Comparison of ENCODE assay signal across 8 mouse cellular contexts in the genomic region with DNA sequence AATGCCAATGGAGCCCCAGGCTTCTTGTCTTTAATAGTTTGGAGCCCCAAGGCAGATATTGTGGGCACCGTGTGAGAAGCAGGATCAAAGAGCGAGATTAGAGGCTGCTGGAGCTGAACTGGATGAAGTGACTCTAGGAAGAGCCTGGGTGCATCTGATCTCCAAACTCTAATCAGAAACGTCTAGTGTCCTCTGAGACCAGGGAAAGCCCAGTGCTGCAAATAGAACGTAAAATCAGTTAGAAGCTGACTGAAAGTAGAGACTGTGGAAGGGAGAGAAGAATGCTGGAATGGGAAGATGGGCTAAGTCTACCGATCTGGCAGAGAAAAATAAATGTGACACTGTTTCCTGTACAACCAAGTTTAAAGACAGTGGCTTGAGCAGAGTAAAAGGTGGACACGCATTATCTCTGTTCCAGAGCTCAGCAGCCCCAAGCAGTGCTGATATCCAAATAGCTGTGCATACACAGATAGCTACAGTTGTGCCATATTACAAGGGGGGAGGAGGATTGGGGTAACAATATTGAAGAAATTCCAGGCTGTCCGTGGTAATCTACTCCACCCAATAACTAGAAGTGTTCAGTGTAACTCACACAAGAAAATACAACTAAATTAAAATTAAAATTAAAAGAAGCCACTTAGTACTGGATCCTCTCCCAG. TPM values are rescaled to one million over a fixed set of nuclear protein-coding genes. Genes with fewer than 3 reads are reported as not detected.
DNase-seq lines count a peak whose midpoint lies in the region; ATAC-seq lines count a peak whose summit lies in the region.

No protein-coding gene starts in this region.

- peak overlapping the region; percentile 6; the same call in 1 of the 2 replicates for H3K27ac ChIP-seq in forebrain, embryonic 13.5 days
- H3K27ac ChIP-seq in forebrain, embryonic 16.5 days (ENCODE audit: low read length): no peak overlapping the region
- peak overlapping the region; percentile 93 for H3K27ac ChIP-seq in liver, embryonic 13.5 days
- H3K27ac ChIP-seq in stomach, embryonic 15.5 days: no peak overlapping the region

- H3K9me3 ChIP-seq in forebrain, embryonic 13.5 days (replicated peaks): no peaks in the 10 kb centered on the region
- H3K9me3 ChIP-seq in forebrain, embryonic 16.5 days (ENCODE audit: control insufficient read depth, low read length): no peaks in the 10 kb centered on the region
- no peaks in the 10 kb centered on the region for H3K9me3 ChIP-seq in liver, embryonic 13.5 days (replicated peaks)
- no peaks in the 10 kb centered on the region for H3K9me3 ChIP-seq in stomach, embryonic 15.5 days

- no peak overlapping the region for H3K4me3 ChIP-seq in forebrain, embryonic 13.5 days
- H3K4me3 ChIP-seq in forebrain, embryonic 16.5 days (replicated peaks; ENCODE audit: low read length): no peak overlapping the region
- peak overlapping the region; percentile 29 for H3K4me3 ChIP-seq in liver, embryonic 13.5 days (replicated peaks)
- H3K4me3 ChIP-seq in stomach, embryonic 15.5 days (replicated peaks): no peak overlapping the region

- ATAC-seq in forebrain, embryonic 13.5 days: no peak
- no peak for ATAC-seq in forebrain, embryonic 16.5 days
- peak; percentile 98 for ATAC-seq in liver, embryonic 13.5 days (ENCODE audit: low read depth)
- peak; percentile 92 for ATAC-seq in stomach, embryonic 15.5 days (ENCODE audit: insufficient read depth, low FRiP score, low read depth)

- H3K4me1 ChIP-seq in forebrain, embryonic 13.5 days: peaks cover 30% of the 10 kb centered on the region
- H3K4me1 ChIP-seq in forebrain, embryonic 16.5 days (replicated peaks; ENCODE audit: control insufficient read depth, insufficient read depth, low read length): peaks cover 4% of the 10 kb centered on the region; the same call in 1 of the 2 replicates
- peaks cover 68% of the 10 kb centered on the region for H3K4me1 ChIP-seq in liver, embryonic 13.5 days (replicated peaks)
- H3K4me1 ChIP-seq in stomach, embryonic 15.5 days: 0 out of 2 replicates have a peak, but pooled peaks cover 2% of the 10 kb centered on the region

- H3K9ac ChIP-seq in forebrain, embryonic 13.5 days: no peak overlapping the region
- H3K9ac ChIP-seq in forebrain, embryonic 16.5 days (replicated peaks; ENCODE audit: low read depth, low read length): no peak overlapping the region
- peak overlapping the region; percentile 41; the same call in 1 of the 2 replicates for H3K9ac ChIP-seq in liver, embryonic 13.5 days
- H3K9ac ChIP-seq in stomach, embryonic 15.5 days: no peak overlapping the region

- no peaks in the 10 kb centered on the region for H3K27me3 ChIP-seq in forebrain, embryonic 13.5 days
- no peaks in the 10 kb centered on the region for H3K27me3 ChIP-seq in forebrain, embryonic 16.5 days (replicated peaks; ENCODE audit: control insufficient read depth, insufficient read depth, low read length)
- H3K27me3 ChIP-seq in liver, embryonic 13.5 days: no peaks in the 10 kb centered on the region
- H3K27me3 ChIP-seq in stomach, embryonic 15.5 days (replicated peaks): no peaks in the 10 kb centered on the region

- 49% methylated on average over 7 of the region's 7 CpGs for WGBS in forebrain, embryonic 13.5 days
- 54% methylated on average over 7 of the region's 7 CpGs for WGBS in forebrain, embryonic 16.5 days
- 12% methylated on average over 7 of the region's 7 CpGs for WGBS in liver, embryonic 13.5 days (ENCODE audit: insufficient replicate concordance)
- WGBS in stomach, embryonic 15.5 days: 59% methylated on average over 7 of the region's 7 CpGs

- H3K36me3 ChIP-seq in forebrain, embryonic 13.5 days (ENCODE audit: poor library complexity, severe bottlenecking): no peaks in the 10 kb centered on the region
- H3K36me3 ChIP-seq in forebrain, embryonic 16.5 days (ENCODE audit: control insufficient read depth, insufficient read depth): no peaks in the 10 kb centered on the region
- H3K36me3 ChIP-seq in liver, embryonic 13.5 days: no peaks in the 10 kb centered on the region
- H3K36me3 ChIP-seq in stomach, embryonic 15.5 days: no peaks in the 10 kb centered on the region

- H3K4me2 ChIP-seq in forebrain, embryonic 13.5 days: no peak overlapping the region
- no peak overlapping the region for H3K4me2 ChIP-seq in forebrain, embryonic 16.5 days (ENCODE audit: low read length)
- peak overlapping the region; percentile 63 for H3K4me2 ChIP-seq in liver, embryonic 13.5 days
- H3K4me2 ChIP-seq in stomach, embryonic 15.5 days: no peak overlapping the region

- peak; percentile 14 for DNase-seq in spleen, adult 12 weeks (ENCODE audit: low spot score)
- DNase-seq in spleen, postnatal 36 days (ENCODE audit: low spot score in 2 of 2): no peak
- DNase-seq in liver, embryonic 13.5 days: peak; percentile 67
- DNase-seq in left cerebral cortex, adult 18-20 months (ENCODE audit: low spot score in 2 of 2): no peak
- no peak for DNase-seq in gastrocnemius, postnatal 10 days

RNA-seq across cellular contexts. Expression of a gene that starts 9.7 kb away (rescaled TPM):
- polyA plus RNA-seq in forebrain, embryonic 13.5 days (2015; fragmentation: Nextera tagmentation; extraction: Ambion mirVana): 31.3 and 36.8 TPM in 2 replicates
- 11.5 and 14.2 TPM in 2 replicates for polyA plus RNA-seq in forebrain, embryonic 16.5 days (2015; fragmentation: Nextera tagmentation; extraction: Ambion mirVana)
- 0.13 and 0.16 TPM in 2 replicates for polyA plus RNA-seq in liver, embryonic 13.5 days (2015; fragmentation: Nextera tagmentation; extraction: Ambion mirVana)
- 1.1 and 1.4 TPM in 2 replicates for polyA plus RNA-seq in stomach, embryonic 15.5 days (2015; fragmentation: Nextera tagmentation; extraction: Ambion mirVana)
- 1 to 10 TPM in 1 of 2 experiments, under 1 TPM in 1; 0.81 to 1.4 TPM for total RNA-seq in left cerebral cortex, adult 18-20 months (2021)
- total RNA-seq in gastrocnemius, postnatal 10 days (2021): under 1 TPM; 0.20 to 0.26 TPM

RNA-seq across cellular contexts. Expression of a gene that starts 14.8 kb away (rescaled TPM):
- 20.7 and 22.0 TPM in 2 replicates for polyA plus RNA-seq in forebrain, embryonic 13.5 days (2015; fragmentation: Nextera tagmentation; extraction: Ambion mirVana)
- polyA plus RNA-seq in forebrain, embryonic 16.5 days (2015; fragmentation: Nextera tagmentation; extraction: Ambion mirVana): 20.3 and 27.9 TPM in 2 replicates
- 14.5 and 21.0 TPM in 2 replicates for polyA plus RNA-seq in liver, embryonic 13.5 days (2015; fragmentation: Nextera tagmentation; extraction: Ambion mirVana)
- 22.8 and 23.6 TPM in 2 replicates for polyA plus RNA-seq in stomach, embryonic 15.5 days (2015; fragmentation: Nextera tagmentation; extraction: Ambion mirVana)
- 10 to 100 TPM; 12.7 to 16.3 TPM for total RNA-seq in left cerebral cortex, adult 18-20 months (2021)
- 10 to 100 TPM in 1 of 2 experiments, 1 to 10 TPM in 1; 8.4 to 11.0 TPM for total RNA-seq in gastrocnemius, postnatal 10 days (2021)

Comparison
In these comparisons a context has a peak if more than half of its experiments do, and no peak if none do; other contexts are left out.
1. H3K27ac ChIP-seq: peak in forebrain, embryonic 13.5 days (single experiment) and liver, embryonic 13.5 days (single experiment); none in forebrain, embryonic 16.5 days (single experiment) and stomach, embryonic 15.5 days (single experiment).
2. DNase-seq: peak in spleen, adult 12 weeks (single experiment) and liver, embryonic 13.5 days (single experiment); none in spleen, postnatal 36 days (0 of 2), left cerebral cortex, adult 18-20 months (0 of 2) and gastrocnemius, postnatal 10 days (single experiment).
3. ATAC-seq: peak in liver, embryonic 13.5 days (single experiment) and stomach, embryonic 15.5 days (single experiment); none in forebrain, embryonic 13.5 days (single experiment) and forebrain, embryonic 16.5 days (single experiment).